Mouse (Mus musculus): ENCODE measurements around the gene Tcl1b2.
"Not testable (repeated sequence)": the region's sequence is repeated elsewhere in the genome, so short reads cannot be mapped to it uniquely, and the experiment has no call there.

GRCm38 (mm10) chr12:105201657-105202056 is 55.8 kb downstream of the Tcl1b2 start, which contains the start of gene Tcl1b4:
- TF ChIP-seq CTCF (IDR thresholded peaks at IDR 0.05; ENCODE audit: low read depth); EP300 (optimal IDR thresholded peaks at IDR 0.05): not testable (repeated sequence)

Measured in stomach, postnatal 0 days (tissue).